Mouse (Mus musculus): ENCODE data around the gene Zfp362.

- no peak for TF ChIP-seq CTCF (IDR thresholded peaks at IDR 0.05; ENCODE audit: control insufficient read depth, insufficient read depth, insufficient read length)
- peak; percentile 99 for TF ChIP-seq USF1 (IDR thresholded peaks at IDR 0.05; ENCODE audit: low read depth)
- TF ChIP-seq CEBPB (IDR thresholded peaks at IDR 0.05; ENCODE audit: low read depth), result no peak
- TF ChIP-seq MYOG (IDR thresholded peaks at IDR 0.05; ENCODE audit: control insufficient read depth, extremely low read depth, insufficient read length), result no peak
- TF ChIP-seq MAX (IDR thresholded peaks at IDR 0.05), result no peak
These were observed 5.7 kb upstream of the Zfp362 start for GRCm38 (mm10) chr4:128811382-128812056.

Data from C2C12 (cell line).